Mouse (Mus musculus): ENCODE measurements around the gene Gm44579. TPM values are rescaled to one million over a fixed set of nuclear protein-coding genes. Genes with fewer than 3 reads are reported as not detected.

The Gm44579 gene
- total RNA-seq (2015; ENCODE audit: low replicate concordance) (not detected in 2 replicates), total RNA-seq (2017; ENCODE audit: low replicate concordance) (not detected in 2 replicates)

DNA sequence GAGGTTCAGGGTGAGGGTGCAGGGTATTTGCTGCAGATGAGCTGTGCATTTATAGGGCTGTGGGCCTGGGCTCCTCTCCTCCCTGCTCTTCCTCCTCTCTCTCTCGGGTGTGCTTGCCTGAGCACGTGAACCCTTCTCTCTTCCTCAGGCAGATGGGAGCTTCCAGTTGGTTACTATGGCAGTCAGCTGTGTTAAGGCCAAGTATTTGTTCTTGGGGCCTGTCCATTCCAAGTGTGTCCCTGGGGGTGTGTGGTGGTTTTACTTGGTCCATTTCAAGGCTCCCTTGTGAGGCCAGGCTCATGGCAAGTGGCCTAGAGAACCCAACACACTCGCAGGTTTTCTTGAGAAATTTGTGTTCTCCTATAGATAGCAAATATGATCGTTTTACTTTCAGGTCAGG, at the start of gene Gm44579, which contains the start of gene Olfr287:
Gene Gm44579, minus strand, starts transcription at position 101 of the 400 bp plus-strand sequence.
Gene Olfr287, minus strand, starts transcription at position 180 of the 400 bp plus-strand sequence.
- ATAC-seq (replicated peaks; ENCODE audit: low FRiP score, poor library complexity, severe bottlenecking), result no peak

DNA sequence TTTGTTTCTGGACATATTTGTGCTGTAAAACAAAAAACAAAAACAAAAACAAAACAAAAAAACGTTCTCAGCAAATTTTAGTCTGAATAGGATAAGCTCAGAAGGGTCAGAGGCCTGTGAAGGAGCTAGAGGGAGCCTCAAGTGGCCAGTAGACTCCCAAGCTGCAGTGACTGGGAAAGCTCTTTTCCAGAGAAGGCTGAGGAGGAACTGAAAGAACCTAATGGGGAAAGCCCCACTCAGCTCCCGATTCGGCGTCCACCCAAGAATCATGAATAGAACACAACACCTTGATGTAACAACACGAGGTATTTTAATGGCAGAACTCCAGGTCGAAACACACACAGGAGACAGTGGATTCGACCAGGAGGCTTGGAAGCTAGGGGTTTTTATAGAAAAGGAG, 37.0 kb upstream of the Gm44579 start:
- ATAC-seq (replicated peaks; ENCODE audit: low FRiP score, poor library complexity, severe bottlenecking), result no peak

DNA sequence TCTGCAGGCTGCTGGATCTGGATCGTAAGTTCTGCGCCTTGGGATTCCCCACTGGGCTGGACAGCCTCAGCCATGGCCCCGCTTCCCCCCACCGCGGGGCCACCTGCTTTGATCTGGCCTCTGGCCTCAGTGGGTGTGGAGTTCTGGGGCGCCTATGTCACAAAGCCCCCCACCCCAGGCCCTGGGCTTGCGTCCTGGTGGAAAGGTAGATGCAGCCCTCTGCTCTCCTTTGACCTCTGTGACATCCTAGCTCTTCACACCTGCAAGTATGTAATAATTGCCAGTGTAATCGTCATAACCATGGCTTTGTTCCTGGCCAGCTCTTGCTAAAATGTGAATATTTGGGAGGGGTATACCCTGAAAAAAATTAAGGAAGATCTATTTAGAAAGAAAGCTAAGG, 36.4 kb upstream of the Gm44579 start, which contains the start of gene H1fnt:
Gene H1fnt, minus strand, starts transcription at position 101 of the 400 bp plus-strand sequence.
- ATAC-seq (replicated peaks; ENCODE audit: low FRiP score, poor library complexity, severe bottlenecking), result no peak

DNA sequence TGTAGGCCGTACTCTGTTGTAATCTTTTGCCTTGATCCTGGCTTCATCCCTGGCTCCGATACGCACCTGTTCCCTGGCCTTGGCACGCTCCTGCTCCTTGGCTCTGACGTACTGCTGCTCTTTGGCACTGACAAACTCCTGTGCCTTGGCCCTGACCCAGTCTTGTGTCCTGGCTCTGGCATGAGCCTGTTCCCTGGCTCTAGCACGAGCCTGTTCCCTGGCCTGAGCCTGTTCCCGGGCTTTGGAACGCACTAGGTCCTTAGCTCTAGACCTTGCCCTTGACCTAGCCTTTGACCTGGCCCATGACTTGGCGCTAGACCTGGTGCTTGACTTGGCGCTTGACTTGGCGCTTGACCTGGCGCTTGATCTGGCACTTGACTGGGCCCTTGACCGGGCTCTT, 35.5 kb upstream of the Gm44579 start:
- ATAC-seq (replicated peaks; ENCODE audit: low FRiP score, poor library complexity, severe bottlenecking), result no peak

DNA sequence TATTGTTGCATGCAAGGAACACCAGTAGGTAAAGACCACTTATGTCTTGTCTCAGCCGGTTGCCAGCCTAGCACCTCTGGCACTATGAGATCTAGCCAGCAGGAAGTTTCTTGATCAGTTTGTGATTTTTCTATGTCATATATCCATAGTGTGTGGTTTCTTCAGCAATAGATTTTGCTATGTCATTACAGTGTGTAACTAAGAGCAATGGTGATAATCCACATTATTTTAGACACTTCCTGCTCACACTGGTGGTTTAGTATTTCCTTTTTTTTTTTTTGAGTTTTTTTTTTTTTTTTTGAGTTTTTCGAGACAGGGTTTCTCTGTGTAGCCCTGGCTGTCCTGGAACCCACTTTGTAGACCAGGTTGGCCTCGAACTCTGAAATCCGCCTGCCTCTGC, 14.7 kb upstream of the Gm44579 start:
- ATAC-seq (replicated peaks; ENCODE audit: low FRiP score, poor library complexity, severe bottlenecking), result no peak

DNA sequence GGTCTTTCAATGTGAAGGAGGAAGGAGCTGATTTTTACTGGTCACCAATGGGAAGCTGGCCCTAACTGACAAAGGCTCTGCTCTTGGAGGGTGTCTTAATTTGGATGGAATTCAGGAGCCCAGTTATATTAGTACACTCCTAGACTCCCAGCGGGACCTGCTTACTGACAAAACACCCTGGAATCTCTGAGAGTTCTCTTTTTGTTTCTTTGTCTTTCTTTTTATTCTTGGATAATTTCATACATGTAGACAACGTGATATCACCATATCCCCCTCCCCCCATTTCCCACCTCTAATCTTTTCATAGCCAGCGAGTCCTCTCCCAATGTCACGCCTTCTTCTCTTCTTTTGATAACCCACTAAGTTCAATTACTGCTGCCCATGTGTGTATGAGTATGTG, 13.6 kb upstream of the Gm44579 start, which contains the start of gene Olfr286:
Gene Olfr286, minus strand, starts transcription at position 101 of the 400 bp plus-strand sequence.
- no peak for ATAC-seq (replicated peaks; ENCODE audit: low FRiP score, poor library complexity, severe bottlenecking)

DNA sequence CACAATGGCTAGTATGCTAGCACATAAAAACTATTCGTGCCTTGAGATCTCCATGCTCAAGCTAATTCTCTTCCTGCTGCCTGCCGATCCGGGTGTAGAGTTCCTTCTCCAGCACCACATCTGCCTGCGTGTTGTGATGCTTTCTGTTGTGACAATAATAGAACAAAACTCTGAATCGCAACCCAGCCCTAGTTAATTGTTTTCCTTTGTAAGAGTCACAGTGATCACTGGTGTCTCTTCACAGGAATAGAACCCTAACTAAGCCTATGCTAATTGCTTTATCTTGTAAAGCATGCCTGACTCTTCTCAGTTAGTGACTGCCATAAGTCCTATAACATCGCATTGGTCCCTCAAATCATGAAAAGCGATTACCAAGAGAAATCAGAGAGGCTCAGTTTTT, 5.3 kb upstream of the Gm44579 start:
- ATAC-seq (replicated peaks; ENCODE audit: low FRiP score, poor library complexity, severe bottlenecking), result no peak

DNA sequence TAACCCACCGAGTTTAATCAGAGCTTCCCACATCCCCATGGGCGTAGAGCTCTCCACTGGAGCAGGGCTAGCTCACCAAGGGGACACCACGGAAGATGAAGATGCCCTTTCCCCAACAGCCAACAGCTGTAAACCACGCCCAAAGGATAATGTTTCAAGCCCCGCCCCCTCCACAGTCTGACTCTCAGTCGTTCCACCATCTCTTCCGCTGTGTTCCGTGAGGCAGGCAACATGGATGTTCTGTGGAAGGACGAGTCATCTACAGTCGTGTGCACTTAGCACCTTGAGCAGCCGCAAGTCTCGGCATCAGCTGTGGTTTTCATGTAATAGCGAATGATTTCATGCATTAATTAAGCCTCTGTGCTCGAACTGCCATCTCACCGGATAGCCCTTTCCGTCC, 4.8 kb upstream of the Gm44579 start:
- ATAC-seq (replicated peaks; ENCODE audit: low FRiP score, poor library complexity, severe bottlenecking), result no peak

DNA sequence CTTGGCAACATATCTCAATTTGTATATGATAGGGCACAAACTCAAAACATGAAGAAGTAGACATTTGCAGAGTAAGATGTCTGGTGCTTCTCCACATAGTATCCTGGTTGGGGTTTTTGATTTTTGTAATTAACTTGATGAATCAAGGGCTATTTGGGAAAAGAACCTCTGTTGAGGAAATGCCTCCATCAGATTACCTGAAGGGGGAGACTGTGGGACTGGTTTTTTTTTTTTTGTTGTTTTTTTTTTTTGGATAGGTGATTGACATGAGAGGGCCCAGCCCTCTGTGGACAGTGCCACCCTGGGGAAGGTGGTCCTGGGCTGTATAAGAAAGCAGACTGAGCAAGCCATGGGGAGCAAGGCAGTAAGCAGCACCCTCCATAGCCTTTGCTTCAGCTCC, 1.6 kb upstream of the Gm44579 start:
- ATAC-seq (replicated peaks; ENCODE audit: low FRiP score, poor library complexity, severe bottlenecking), result no peak

DNA sequence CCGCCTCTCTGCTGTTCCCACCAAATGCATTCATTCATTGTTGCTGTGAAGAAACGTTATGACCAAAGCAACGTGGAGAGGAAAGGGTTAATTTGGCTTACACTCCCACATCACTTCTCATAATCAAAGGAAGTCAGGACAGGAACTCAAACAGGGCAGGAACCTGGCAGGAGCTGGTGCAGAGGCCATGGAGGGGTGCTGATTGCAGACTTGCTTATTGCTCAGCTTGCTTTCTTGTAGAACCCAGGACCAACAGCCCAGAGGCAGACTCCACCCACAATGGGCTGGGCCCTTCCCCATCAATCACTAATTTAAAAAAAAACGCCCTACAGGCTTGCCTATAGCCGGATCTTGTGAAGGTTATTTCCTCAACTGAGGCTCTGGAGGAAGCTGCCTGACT, 6.6 kb downstream of the Gm44579 start:
- ATAC-seq (replicated peaks; ENCODE audit: low FRiP score, poor library complexity, severe bottlenecking), result no peak

DNA sequence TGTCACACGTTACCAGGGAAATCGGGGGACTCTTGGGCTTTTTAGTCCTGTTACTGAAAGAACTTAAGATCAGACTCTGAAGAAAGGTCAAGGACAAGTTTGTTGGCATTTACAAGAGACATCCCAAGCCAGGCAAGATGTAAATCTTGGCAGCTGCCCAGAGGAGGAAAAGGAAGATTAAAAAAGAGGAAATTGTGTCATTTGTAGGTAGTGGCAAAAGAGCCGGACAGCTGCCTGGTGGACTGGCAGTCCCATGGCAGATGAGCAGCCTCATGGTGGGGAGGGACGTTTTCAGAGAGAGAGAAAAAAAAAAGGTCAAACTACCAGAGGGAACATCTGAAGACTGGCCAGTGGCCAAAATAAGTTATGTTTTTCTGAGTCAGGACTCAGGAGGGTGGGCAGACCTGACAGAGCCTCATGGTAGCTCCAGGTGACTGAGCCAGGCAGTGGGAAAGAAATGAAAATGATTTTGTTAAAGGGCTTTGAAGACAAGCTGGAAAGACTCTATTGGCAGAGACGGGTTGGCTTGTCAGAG, 7.4 kb downstream of the Gm44579 start:
- no peak for ATAC-seq (replicated peaks; ENCODE audit: low FRiP score, poor library complexity, severe bottlenecking)

DNA sequence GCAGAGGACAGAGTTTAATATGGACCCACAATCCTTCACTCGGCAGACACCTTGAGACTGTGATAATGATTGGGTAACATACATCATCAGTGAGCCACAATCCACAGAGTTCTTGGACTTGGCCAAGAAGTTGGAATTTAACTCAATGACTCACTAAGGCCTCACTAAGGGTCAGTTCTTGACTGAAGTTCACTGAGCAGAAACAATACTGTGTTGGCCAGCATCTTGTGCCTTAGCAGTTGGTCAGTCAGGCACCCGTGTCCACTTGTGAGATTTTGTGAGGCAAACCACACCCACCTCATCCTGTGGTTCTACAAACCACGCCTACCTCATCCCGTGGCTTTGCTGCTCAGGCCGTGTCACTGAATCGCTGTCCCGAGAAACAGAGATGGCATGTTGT, 11.1 kb downstream of the Gm44579 start:
- no peak for ATAC-seq (replicated peaks; ENCODE audit: low FRiP score, poor library complexity, severe bottlenecking)

DNA sequence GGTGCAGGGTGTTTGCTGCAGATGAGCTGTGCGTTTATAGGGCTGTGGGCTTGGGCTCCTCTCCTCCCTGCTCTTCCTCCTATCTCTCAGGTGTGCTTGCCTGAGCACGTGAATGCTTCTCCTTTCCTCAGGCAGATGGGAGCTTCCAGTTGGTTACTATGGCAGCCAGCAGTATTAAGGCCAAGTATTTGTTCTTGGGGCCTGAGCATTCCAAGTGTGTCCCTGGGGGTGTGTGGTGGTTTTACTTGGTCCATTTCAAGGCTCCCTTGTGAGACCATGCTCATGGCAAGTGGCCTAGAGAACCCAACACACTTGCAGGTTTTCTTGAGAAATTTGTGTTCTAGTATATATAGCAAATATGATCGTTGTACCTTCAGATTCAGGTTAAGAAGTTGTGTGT, 25.3 kb downstream of the Gm44579 start, which contains the start of gene Olfr288:
Gene Olfr288, minus strand, starts transcription at position 101 of the 400 bp plus-strand sequence.
- ATAC-seq (replicated peaks; ENCODE audit: low FRiP score, poor library complexity, severe bottlenecking), result no peak

DNA sequence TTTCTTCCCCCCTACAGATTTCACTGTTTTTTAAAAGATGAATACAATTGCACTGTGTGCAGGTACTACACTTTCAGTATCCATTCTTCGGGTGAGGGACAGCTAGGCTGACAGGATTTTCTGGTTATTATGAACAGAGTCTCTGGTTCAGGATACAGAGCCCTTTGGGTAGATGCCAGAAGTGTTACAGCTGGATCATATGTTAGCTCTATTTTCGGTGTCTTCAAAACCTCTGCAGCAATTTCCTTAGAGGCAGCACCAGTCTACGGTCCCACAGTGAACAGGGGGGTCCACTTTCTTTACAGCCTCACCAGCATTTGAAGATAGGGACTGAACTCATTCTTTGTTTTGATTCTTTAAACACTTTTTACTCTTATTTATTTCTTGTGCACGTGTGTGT, 36.3 kb downstream of the Gm44579 start:
- no peak for ATAC-seq (replicated peaks; ENCODE audit: low FRiP score, poor library complexity, severe bottlenecking)

DNA sequence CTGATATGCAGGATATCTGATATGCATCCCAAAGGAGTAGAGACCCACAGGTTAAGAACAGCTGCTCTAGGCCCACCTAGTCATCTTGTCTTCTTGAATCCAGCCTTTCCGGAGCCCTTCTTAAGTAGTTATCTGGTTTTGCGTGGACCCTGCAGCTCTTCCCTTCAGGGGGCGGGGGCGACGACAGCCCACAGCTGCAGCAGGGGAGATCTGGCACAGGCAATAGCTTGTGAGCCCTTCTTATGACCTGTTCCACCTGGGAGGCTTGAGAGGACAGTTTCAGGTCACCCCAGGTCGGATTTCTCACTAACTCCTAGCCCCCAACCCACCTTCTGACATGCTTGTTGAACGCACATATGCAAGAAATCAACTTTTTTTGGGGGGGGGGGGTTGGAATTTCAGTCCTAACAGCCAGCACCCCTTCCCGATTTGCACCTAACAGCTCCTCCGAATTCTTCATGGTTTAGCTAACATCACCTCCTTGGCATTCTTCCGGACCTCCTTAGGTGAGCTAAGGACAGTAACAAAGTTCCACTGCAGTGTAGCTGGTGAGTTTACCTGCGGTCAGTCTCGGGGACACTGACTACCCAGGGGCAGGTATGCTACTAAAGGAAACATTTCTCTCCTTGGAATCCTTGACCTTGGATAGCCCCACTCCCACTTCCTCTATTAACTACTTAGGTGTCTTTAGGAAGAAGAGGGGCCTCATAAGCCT, 38.8 kb downstream of the Gm44579 start:
- no peak for ATAC-seq (replicated peaks; ENCODE audit: low FRiP score, poor library complexity, severe bottlenecking)

DNA sequence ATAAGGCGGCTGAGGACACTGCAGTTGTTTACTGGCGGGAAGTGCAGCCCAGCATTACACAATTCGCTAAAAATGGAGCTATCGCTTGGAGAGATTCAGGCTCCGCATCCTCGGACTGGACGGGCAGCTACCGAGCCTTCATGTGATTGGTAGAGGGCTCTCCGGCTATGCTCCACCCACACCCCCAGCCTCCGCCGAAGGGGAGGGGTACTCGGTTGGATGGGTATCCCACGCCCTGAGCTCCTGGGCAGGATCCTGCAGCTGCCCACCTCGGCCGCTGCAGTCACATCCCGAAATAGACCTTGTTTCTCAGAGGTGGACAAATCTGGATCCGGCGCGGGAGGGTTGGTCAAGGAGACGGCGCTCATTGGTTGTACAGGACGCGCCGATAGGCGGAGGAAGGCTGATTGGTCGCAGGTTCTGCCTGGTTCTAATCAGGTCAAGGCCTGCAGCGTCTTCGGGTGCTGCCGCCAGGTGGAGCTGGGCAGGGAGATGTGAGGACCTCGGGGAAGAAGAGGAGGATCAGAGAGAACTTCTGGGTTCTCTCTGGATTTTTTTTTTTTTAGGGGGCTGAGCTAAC, 39.6 kb downstream of the Gm44579 start:
- ATAC-seq (replicated peaks; ENCODE audit: low FRiP score, poor library complexity, severe bottlenecking), result peak; percentile 94

DNA sequence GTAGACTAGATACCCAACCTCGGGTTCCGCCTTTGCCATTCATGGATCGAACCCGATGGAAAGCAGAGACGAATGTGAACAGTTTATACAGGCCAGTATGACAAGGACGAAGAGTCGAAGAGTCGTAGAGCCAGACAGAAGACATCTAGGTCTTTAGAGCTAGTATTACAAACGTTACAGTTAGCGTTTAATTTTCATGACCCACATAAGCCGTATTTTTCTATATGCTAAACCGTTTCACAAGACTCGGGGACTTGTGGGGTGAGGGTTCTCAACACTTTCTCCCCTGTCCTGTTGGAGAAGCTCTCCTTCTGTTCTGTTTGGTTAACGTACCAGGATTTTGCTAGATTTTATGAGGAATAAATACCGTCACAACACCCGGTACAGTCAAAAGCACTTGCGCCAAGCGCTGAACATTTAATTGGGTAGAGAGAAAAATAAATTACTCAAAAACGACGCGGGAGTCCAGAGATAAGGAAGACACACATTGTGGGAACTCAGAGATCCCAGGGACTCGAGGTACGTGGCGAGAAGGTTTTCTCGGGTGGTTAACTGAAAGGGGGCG, 40.1 kb downstream of the Gm44579 start:
- no peak for ATAC-seq (replicated peaks; ENCODE audit: low FRiP score, poor library complexity, severe bottlenecking)

DNA sequence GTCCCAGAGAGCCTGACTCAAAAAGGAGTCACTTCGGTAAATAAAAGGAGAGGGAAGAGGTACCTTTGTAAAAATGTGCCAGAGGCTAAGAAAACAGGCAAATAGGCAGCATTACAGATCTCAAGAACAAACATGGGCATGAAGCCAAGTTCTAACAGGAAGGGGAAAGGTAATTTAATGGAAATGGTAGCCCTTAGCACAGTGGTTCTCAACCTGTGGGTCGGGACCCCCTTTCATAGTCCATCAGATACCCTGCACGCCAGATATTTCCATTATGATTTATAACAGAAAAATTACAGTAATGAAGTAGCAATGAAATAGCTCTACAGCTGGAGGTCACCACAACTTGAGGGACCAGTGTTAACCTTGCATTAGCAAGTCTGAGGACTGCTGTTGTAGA, 43.5 kb downstream of the Gm44579 start:
- no peak for ATAC-seq (replicated peaks; ENCODE audit: low FRiP score, poor library complexity, severe bottlenecking)

DNA sequence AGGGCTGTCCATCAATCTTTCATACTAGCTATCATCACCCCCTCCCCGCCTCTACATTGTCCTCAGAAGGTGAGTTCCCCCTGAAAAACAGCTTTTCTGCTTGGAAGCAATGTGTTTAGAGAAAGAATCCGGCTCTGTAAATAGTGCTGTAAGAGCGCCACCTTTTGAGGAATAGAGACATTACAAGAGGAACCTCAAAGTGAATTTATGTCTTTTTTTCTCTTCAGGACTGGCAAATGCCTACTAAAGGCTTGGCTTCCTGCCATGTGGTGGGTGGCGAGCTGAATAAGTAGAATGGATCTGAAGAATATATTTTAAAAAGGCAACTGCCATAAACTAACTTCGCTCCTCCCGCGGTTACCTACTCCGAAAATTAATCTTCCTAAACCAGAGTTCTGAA, 47.0 kb downstream of the Gm44579 start:
- ATAC-seq (replicated peaks; ENCODE audit: low FRiP score, poor library complexity, severe bottlenecking), result no peak

DNA sequence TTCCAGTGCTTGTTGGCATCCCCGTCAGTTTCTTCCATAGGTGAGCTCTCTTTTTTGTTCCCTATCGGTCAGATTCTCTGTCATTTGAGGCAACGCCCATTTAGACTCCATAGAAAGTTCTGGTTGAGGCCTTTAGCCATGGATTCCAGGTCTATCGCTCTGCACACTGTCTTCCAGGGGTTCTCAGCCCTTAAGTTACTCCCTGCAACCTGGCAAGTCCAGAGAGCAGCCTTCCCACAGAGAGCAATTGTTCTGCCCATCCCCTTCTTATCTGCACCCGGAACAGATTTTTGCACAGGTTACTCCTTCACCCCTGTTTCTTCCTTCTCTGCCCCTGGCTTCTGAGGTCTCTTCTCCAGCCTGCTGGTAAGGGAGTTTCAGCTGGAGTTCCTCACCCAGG, 48.7 kb downstream of the Gm44579 start:
- ATAC-seq (replicated peaks; ENCODE audit: low FRiP score, poor library complexity, severe bottlenecking), result no peak

DNA sequence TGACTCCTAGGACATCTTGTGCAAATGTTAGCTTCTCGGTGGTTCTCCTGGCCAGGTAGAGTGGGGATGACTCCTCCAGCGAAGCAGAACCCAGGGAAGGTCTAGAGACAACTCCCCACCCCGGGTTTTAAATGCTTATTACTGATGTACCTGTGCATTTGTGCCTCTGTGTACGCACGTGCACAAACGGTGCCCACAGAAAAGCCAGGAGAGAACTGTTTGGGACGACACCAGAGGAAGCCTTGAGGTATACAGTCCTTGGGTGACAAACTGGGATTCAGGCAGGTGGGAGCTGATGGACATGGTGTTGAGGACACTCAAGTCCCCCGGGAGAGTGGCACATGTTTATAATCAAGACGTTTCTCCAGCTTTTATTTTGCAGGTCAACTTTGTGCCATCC, 49.9 kb downstream of the Gm44579 start:
- no peak for ATAC-seq (replicated peaks; ENCODE audit: low FRiP score, poor library complexity, severe bottlenecking)
